Mouse (Mus musculus) kidney, postnatal 36 days (tissue): ENCODE measurements at regions not wholly inside any gene's neighbourhood (a gene's known extent, or its start where the extent isn't known, plus 50 kb on each side); places are given as distances from the start of the nearest gene placed in this dataset.

Experiments used
- DNase-seq, 2 experiments: peaks; one replicate each; pipeline ENCODE4 v3.0.0; 2021 to 2022; ENCODE audit warnings: mixed read lengths in 2 of 2

GRCm38 (mm10) chr5:50125676-50126075 is 66.9 kb upstream of the Adgra3 start:
- no peak for DNase-seq

- DNase-seq = no peak
These were observed 64.0 kb upstream of the Adgra3 start for GRCm38 (mm10) chr5:50122829-50123241.

- DNase-seq = no peak
These were observed 61.1 kb upstream of the Adgra3 start for GRCm38 (mm10) chr5:50119860-50120259.
